Mouse (Mus musculus): ENCODE measurements around the gene Aatk. TPM values are rescaled to one million over a fixed set of nuclear protein-coding genes. Genes with fewer than 3 reads are reported as not detected.

Aatk gene
- polyA plus RNA-seq (2017; shearing (Covaris generic)): 0.05 TPM

DNA sequence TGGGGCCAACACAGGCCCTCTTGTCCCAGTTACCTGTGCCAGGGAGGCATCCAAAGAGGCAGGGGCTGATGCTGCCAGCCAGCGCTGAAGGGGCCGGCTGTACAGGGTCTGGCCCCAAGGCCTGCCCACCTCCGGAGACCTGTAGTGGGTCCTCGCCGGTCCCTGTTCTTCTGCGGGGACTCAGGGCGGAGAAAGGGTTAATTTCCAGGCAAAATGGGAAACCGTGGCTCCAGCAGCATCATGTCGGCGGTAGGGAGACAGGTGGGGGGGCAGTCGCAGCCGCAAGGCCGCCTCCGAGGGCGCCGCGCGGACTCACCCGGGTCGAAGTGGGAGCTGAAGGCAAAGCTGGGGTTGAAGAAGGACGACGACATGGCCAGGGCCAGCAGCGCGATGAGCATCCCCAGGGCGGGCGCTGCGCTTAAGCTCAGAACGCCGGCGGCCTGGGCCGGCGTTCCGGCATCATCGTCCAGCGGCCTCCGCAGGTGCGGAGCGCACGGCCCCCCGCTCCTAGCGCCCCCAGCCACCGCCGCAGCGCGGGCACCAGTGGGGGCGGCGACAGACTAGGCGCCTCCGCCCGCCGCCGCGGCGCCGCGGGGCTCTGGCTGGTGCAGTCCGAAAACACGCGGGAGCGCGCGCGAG is at the start of gene Aatk:
Gene Aatk (minus strand): TSS at position 615 of the 639 bp plus-strand sequence.

DNA sequence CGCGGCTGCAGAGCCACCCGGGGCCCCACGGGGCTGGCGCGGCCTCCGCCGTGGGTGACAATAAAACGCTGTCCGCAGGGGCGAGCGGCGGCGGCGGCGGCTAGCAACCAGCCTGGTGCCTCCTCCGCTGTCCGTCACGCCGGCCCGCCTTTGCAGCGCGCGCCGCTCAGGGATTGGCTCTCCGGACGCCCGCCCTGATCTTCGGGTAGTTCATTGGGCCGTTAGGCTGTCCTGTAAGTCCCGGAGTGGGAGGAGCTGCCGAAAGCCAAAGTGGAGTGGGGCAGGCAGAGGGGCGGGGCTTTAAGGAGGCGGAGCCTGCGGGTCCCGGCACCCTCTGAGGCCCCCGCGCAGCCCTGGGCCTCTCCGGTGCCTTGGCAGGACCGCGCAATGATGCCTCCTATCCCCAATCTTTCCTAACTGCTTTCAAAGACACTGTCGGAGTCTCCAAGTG is 39.8 kb upstream of the Aatk start, which contains the start of gene Cep131:
Gene Cep131 (minus strand): TSS at position 126 of the 451 bp plus-strand sequence.

Other genes starting within 250 kb of the Aatk start
- gene Chmp6, start 133.7 kb downstream of the Aatk start, polyA plus RNA-seq (2017; shearing (Covaris generic)): 67.3 TPM
- gene Baiap2, start 104.4 kb downstream of the Aatk start, polyA plus RNA-seq (2017; shearing (Covaris generic)): 17.6 TPM
- 3.5 TPM for gene Cep131, start 39.7 kb upstream of the Aatk start, polyA plus RNA-seq (2017; shearing (Covaris generic))
- 33.5 TPM for gene Tepsin, start 51.6 kb upstream of the Aatk start, polyA plus RNA-seq (2017; shearing (Covaris generic))
- gene Ndufaf8, start 51.8 kb upstream of the Aatk start, polyA plus RNA-seq (2017; shearing (Covaris generic)): 100.0 TPM
- gene Slc38a10, start 104.2 kb upstream of the Aatk start, polyA plus RNA-seq (2017; shearing (Covaris generic)): 160 TPM
- not detected for gene Bahcc1, start 185.8 kb upstream of the Aatk start, polyA plus RNA-seq (2017; shearing (Covaris generic))

All from inflammation-experienced regulatory T-cells, adult 16 weeks (primary cell).